Mouse (Mus musculus) spleen, adult 2 months (tissue): ENCODE results near the gene Wnk2.

ENCODE experiments used
- CTCF ChIP-seq: fragments of 200-500 bp; IDR thresholded peaks from 2 replicates; pipeline ENCODE4 v1.5.1; 2011; ENCODE audit warnings: mild to moderate bottlenecking, inconsistent platforms; ENCODE audit not compliant: insufficient read depth, insufficient read length, insufficient replicate concordance; ENCODE audit errors: extremely low read depth
- POLR2A ChIP-seq: fragments of 200-500 bp; IDR thresholded peaks from 2 replicates; pipeline ENCODE4 v1.6.1; 2011; ENCODE audit warnings: low read depth, low read length, inconsistent platforms

- no peak for TF ChIP-seq POLR2A
- no peak for TF ChIP-seq CTCF
Observed at GRCm38 (mm10) chr13:49129154-49129553, 18.7 kb downstream of the Wnk2 start.
